Mouse (Mus musculus) megakaryocyte, embryonic 14.5 days (primary cell): ENCODE measurements around the gene Zfp93. TPM values are rescaled to one million over a fixed set of nuclear protein-coding genes. Genes with fewer than 3 reads are reported as not detected.

Source experiments
- H3K27me3 ChIP-seq: replicated peaks from 2 replicates; pipeline ENCODE3; 2012; ENCODE audit warnings: inconsistent platforms
- H3K36me3 ChIP-seq: replicated peaks from 2 replicates; pipeline ENCODE3; 2012; ENCODE audit warnings: low read length, inconsistent platforms, mixed read lengths
- H3K4me1 ChIP-seq: 2 replicates; pipeline ENCODE4 v1.6.1; 2012; ENCODE audit warnings: inconsistent platforms
- H3K4me3 ChIP-seq: replicated peaks from 2 replicates; pipeline ENCODE3; 2012; ENCODE audit warnings: moderate library complexity, mild to moderate bottlenecking, inconsistent platforms
- H3K9me3 ChIP-seq: 2 replicates; pipeline ENCODE4 v1.6.1; 2012; ENCODE audit warnings: inconsistent platforms
- FLI1 ChIP-seq: IDR thresholded peaks from 2 replicates; pipeline ENCODE4 v1.6.1; 2012; ENCODE audit warnings: low read length, inconsistent platforms, mixed read lengths
- GATA1 ChIP-seq: IDR thresholded peaks from 3 replicates; pipeline ENCODE4 v1.6.1; 2012; ENCODE audit warnings: mixed read lengths, low read length, inconsistent platforms, borderline replicate concordance
- polyA plus RNA-seq: library from polyadenylated mRNA; stranded (reverse); fragments of >175 nt; gene quantifications from 2 replicates; pipeline ENCODE4 v1.2.3, GENCODE M21; 2012; ENCODE audit warnings: low replicate concordance; ENCODE audit not compliant: insufficient read depth

The Zfp93 gene
- polyA plus RNA-seq, 1 experiment = not detected

GRCm38 (mm10) chr7:24299823-24300481, 29.7 kb downstream of the Zfp93 start:
- peaks cover 21% of the 10 kb centered on the region for H3K4me1 ChIP-seq
- peak overlapping the region; percentile 92 for H3K4me3 ChIP-seq
- H3K9me3 ChIP-seq = peaks cover 9% of the 10 kb centered on the region; the same call in 1 of the 2 replicates
- no peak for TF ChIP-seq GATA1
- TF ChIP-seq FLI1 = no peak
- H3K27me3 ChIP-seq = no peaks in the 10 kb centered on the region
- H3K36me3 ChIP-seq = peaks cover 61% of the 10 kb centered on the region

- TF ChIP-seq FLI1 = no peak
- TF ChIP-seq GATA1 = no peak
- H3K9me3 ChIP-seq = 0 out of 2 replicates have a peak, but pooled peaks cover 1% of the 10 kb centered on the region
- peak within 1 kb of the TSS; percentile 89 for H3K4me3 ChIP-seq
- H3K27me3 ChIP-seq = no peaks in the 10 kb centered on the region
- H3K4me1 ChIP-seq = peaks cover 21% of the 10 kb centered on the region
- peaks cover 55% of the 10 kb centered on the region for H3K36me3 ChIP-seq
Measured at GRCm38 (mm10) chr7:24300771-24301282, 30.6 kb downstream of the Zfp93 start, which contains the start of gene Zfp61. Gene Zfp61 (minus strand): TSS chr7:24301232.

GRCm38 (mm10) chr7:24315726-24316566, 45.7 kb downstream of the Zfp93 start:
- peaks cover 22% of the 10 kb centered on the region for H3K4me1 ChIP-seq
- peaks cover 29% of the 10 kb centered on the region for H3K36me3 ChIP-seq
- peaks cover 1% of the 10 kb centered on the region for H3K27me3 ChIP-seq
- no peaks in the 10 kb centered on the region for H3K9me3 ChIP-seq
- TF ChIP-seq GATA1 (no peak), FLI1 (no peak)
- peak overlapping the region; percentile 97 for H3K4me3 ChIP-seq

- H3K27me3 ChIP-seq = peaks cover 3% of the 10 kb centered on the region
- TF ChIP-seq FLI1 = no peak
- no peak for TF ChIP-seq GATA1
- peaks cover 22% of the 10 kb centered on the region for H3K36me3 ChIP-seq
- H3K9me3 ChIP-seq = no peaks in the 10 kb centered on the region
- H3K4me3 ChIP-seq = peak within 1 kb of the TSS; percentile 97
- H3K4me1 ChIP-seq = peaks cover 22% of the 10 kb centered on the region
Measured at GRCm38 (mm10) chr7:24316567-24317092, 46.4 kb downstream of the Zfp93 start, which contains the start of gene Zfp94. Gene Zfp94 (minus strand): TSS chr7:24316666.

DNA sequence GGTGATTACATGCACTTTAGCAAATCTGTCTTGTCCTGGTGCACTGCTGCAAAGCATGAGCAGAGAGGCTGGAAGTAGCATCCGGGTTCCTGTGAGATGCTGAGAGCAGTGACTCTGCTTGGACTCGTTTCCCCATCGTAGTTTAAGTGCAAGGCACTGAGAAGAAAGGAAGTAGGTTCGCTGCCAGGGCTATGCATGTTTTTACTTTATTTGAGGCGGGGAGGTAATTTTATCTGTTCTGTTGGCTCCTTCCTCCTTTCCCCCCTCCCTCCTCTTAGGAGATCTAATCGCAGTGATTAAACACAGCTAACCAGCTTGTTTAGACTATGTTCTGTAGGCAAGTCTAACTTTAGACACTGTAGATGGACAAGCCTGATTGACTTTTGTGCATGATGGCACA, 48.7 kb downstream of the Zfp93 start:
- H3K27me3 ChIP-seq = peaks cover 5% of the 10 kb centered on the region
- no peak overlapping the region for H3K4me3 ChIP-seq
- H3K36me3 ChIP-seq = peaks cover 4% of the 10 kb centered on the region
- H3K9me3 ChIP-seq = peaks cover 20% of the 10 kb centered on the region
- TF ChIP-seq FLI1 = no peak
- TF ChIP-seq GATA1 = no peak
- H3K4me1 ChIP-seq = peaks cover 22% of the 10 kb centered on the region

DNA sequence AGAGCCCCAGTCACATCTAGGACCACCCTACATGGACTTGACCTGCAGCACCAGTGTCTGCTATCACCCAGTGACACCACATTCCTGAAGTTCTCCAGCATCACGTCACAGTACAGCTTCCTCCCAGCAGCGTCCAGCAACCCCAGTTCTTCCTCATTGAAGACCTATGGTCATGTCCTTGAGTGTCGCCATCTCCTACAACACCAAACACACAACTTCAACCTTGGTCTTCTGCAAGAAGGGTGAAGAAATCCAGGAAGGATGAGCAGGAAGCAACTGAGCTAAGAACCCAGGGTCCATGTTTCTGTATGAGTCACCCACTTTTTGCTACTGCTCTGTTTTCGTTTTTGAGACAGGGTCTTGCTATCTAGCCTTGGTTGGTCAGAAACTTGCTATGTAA, 52.4 kb downstream of the Zfp93 start:
- Histone ChIP-seq H3K4me1 (peaks cover 7% of the 10 kb centered on the region; the same call in 1 of the 2 replicates), H3K27me3 (peaks cover 18% of the 10 kb centered on the region), H3K9me3 (peaks cover 48% of the 10 kb centered on the region), H3K4me3 (no peak overlapping the region), H3K36me3 (no peaks in the 10 kb centered on the region)
- TF ChIP-seq GATA1 (no peak), FLI1 (no peak)

- Histone ChIP-seq H3K9me3 (peaks cover 48% of the 10 kb centered on the region), H3K4me1 (no peaks in the 10 kb centered on the region; the same call in 1 of the 2 replicates), H3K4me3 (no peak overlapping the region), H3K36me3 (no peaks in the 10 kb centered on the region), H3K27me3 (peaks cover 26% of the 10 kb centered on the region)
- no peak for TF ChIP-seq FLI1
- TF ChIP-seq GATA1 = no peak
Measured at GRCm38 (mm10) chr7:24325197-24325596, 55.0 kb downstream of the Zfp93 start.

GRCm38 (mm10) chr7:24325675-24326128, 55.5 kb downstream of the Zfp93 start:
- H3K27me3 ChIP-seq = peaks cover 26% of the 10 kb centered on the region
- peaks cover 48% of the 10 kb centered on the region for H3K9me3 ChIP-seq
- no peak for TF ChIP-seq FLI1
- TF ChIP-seq GATA1 = no peak

More at GRCm38 (mm10) chr7:24325675-24326128, 55.5 kb downstream of the Zfp93 start:
- no peaks in the 10 kb centered on the region; the same call in 1 of the 2 replicates for H3K4me1 ChIP-seq
- no peaks in the 10 kb centered on the region for H3K36me3 ChIP-seq
- peak overlapping the region; percentile 42 for H3K4me3 ChIP-seq
